Mouse (Mus musculus) C2C12 (cell line): ENCODE results near the gene Eif5a2.

ENCODE experiments used
- CTCF ChIP-seq: IDR thresholded peaks from one replicate; pipeline ENCODE4 v1.5.1; 2011; ENCODE audit not compliant: control insufficient read depth, insufficient read depth, insufficient read length
- MAX ChIP-seq: IDR thresholded peaks from one replicate; pipeline ENCODE4 v1.6.1; 2011; ENCODE audit warnings: mild to moderate bottlenecking, control low read depth

DNA sequence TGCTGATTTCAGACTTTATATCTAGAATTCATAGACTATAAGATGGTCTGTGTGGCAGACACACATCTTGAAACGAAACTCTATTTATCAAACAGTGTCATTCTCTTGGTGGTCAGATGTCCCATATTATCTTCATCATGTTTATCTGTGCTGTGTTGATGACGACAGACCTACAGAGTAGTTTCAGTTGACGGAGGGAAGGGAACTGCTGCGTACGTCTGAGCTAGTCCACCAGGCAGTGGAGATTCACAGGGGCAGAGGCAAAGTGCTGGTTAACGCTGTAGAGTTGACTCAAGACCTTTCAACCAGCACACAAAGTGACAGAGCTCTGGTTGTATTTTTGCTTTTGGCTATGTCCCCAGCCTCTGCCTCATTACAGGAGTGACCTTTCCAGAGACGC is 13.8 kb downstream of the Eif5a2 start:
- TF ChIP-seq MAX (no peak), CTCF (no peak)
